Mouse (Mus musculus): Measurements from ENCODE around the gene Immp1l. TPM values are rescaled to one million over a fixed set of nuclear protein-coding genes. Genes with fewer than 3 reads are reported as not detected.

The Immp1l gene
- total and polyA plus RNA-seq, 3 experiments: 3.7 to 116 (median 33.3) TPM

DNA sequence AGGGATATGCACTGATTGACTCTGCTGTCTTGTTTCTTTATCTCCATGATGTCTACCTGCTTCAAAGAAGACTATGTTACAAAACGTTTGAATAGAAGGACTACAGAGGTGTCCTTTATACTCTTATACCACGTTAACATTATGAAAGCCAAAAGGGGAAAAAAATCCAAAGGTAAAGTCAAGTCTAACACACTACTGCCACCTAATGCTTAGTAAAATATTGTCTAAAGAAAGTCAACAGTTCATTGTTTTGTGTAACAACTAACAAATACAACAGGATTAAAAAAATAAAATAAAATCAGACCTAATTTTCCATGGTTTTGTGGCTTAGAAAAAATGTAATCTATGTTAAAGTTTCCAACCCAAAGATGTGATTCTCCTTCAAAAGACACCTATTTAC, 83.6 kb downstream of the Immp1l start:
- Histone ChIP-seq H3K4me1 (ENCODE audit: insufficient read depth, low read depth, low read length) (peaks cover 9% of the 10 kb centered on the region), H3K9me3 (replicated peaks) (no peaks in the 10 kb centered on the region), H3K4me3 (ENCODE audit: low read depth, low read length) (no peak overlapping the region), H3K36me3 (replicated peaks) (peaks cover 19% of the 10 kb centered on the region), H3K27me3 (ENCODE audit: insufficient read depth, low read length) (no peaks in the 10 kb centered on the region)
- no peak for ATAC-seq (ENCODE audit: extremely low read depth, insufficient number of reproducible peaks, low FRiP score, poor library complexity, severe bottlenecking)
- no peak for DNase-seq (ENCODE audit: low spot score)
- TF ChIP-seq POLR2AphosphoS5 (IDR thresholded peaks at IDR 0.05; ENCODE audit: insufficient replicate concordance, low read depth, low read length): no peak
- no peak for TF ChIP-seq CTCF (IDR thresholded peaks at IDR 0.05; ENCODE audit: low read depth, low read length)
- no peak for TF ChIP-seq GATA1 (IDR thresholded peaks at IDR 0.05; ENCODE audit: borderline replicate concordance, low read length)
- TF ChIP-seq GATA2 (IDR thresholded peaks at IDR 0.05; ENCODE audit: borderline replicate concordance, low read depth, low read length): no peak
- no peak for TF ChIP-seq TAL1 (conservative IDR thresholded peaks at IDR 0.05; ENCODE audit: low read depth, low read length)

DNA sequence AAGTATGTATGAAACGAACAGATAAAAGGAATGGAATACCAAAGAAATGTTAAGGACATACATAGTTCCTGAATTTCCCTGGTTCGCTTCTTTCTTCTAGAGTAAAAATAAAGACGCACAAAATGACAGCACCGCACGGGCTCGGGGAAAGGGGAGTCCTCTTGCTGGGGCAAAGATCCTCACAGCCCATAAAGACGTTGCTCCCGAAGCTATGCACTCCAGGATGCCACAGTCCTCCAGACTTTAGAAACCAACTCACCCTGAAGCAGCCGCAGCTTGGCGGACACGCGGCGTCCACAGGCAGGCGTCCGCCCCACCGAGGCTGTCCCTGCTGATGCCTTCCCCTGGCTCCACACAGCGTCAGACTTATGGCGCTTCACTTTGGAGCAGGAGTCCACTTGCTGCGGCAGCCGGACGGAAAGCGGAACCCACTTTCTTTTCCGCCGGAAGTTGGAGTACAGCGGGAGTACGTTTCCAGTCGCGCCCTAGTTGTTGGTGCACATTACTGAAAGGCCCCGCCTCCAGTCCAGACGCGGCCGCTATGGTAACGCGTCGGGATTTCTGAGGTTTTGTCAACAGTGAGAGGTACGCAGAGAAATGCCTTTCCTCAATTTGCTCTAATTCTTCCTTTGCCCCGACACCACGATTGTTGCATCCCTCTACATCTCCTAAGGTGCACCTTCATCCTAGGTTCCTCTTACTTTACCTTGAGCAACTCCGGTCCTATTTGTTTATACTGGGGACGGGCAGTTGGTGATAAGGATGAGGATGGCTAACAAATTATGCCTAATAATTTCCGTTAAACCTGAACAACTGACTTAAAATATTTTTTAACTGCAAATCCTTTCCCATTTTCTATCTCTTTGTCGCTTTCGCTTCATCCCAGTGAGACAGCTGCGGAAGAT, 98.6 kb downstream of the Immp1l start, which contains the start of gene Dnajc24:
Gene Dnajc24 (minus strand): TSS at position 715 of the 905 bp plus-strand sequence.
- no peaks in the 10 kb centered on the region for H3K9me3 ChIP-seq (replicated peaks)

DNA sequence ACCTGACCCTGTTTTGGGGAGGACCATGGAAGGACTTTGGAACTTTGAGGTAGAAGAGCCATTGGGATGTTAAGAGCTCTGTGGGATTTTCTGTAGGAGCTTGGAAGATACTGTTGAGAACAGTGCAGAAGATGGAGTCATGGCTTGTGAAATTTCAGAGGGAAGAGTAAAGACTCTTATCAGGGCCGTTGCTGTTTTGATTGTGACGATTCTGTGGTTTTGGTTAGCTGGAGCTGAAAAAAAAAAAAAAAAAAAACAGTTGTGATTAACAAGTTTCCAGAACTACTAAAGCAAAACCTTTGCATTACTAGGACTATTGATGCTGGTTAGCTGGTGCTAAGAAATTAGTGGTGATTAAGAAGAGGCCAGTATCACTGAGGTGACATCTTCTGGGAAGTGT, 104.0 kb downstream of the Immp1l start:
- ATAC-seq (ENCODE audit: extremely low read depth, insufficient number of reproducible peaks, low FRiP score, poor library complexity, severe bottlenecking) (no peak), DNase-seq (ENCODE audit: low spot score) (no peak)
- peaks cover 3% of the 10 kb centered on the region; the same call in 1 of the 2 replicates for H3K4me1 ChIP-seq (ENCODE audit: insufficient read depth, low read depth, low read length)
- no peaks in the 10 kb centered on the region for H3K36me3 ChIP-seq (replicated peaks)
- H3K9me3 ChIP-seq (replicated peaks): no peaks in the 10 kb centered on the region
- no peak for TF ChIP-seq GATA2 (IDR thresholded peaks at IDR 0.05; ENCODE audit: borderline replicate concordance, low read depth, low read length)
- no peak for TF ChIP-seq CTCF (IDR thresholded peaks at IDR 0.05; ENCODE audit: low read depth, low read length)
- no peak for TF ChIP-seq POLR2AphosphoS5 (IDR thresholded peaks at IDR 0.05; ENCODE audit: insufficient replicate concordance, low read depth, low read length)
- TF ChIP-seq GATA1 (IDR thresholded peaks at IDR 0.05; ENCODE audit: borderline replicate concordance, low read length): no peak
- TF ChIP-seq TAL1 (conservative IDR thresholded peaks at IDR 0.05; ENCODE audit: low read depth, low read length): no peak
- H3K27me3 ChIP-seq (ENCODE audit: insufficient read depth, low read length): peaks cover 2% of the 10 kb centered on the region; the same call in 1 of the 2 replicates
- H3K4me3 ChIP-seq (ENCODE audit: low read depth, low read length): no peak overlapping the region

More for the DNA sequence above, 98.6 kb downstream of the Immp1l start, which contains the start of gene Dnajc24:
- H3K4me1 ChIP-seq (ENCODE audit: insufficient read depth, low read depth, low read length): peaks cover 8% of the 10 kb centered on the region; the same call in 1 of the 2 replicates
- H3K27me3 ChIP-seq (ENCODE audit: insufficient read depth, low read length): no peaks in the 10 kb centered on the region; the same call in 1 of the 2 replicates
- peaks cover 11% of the 10 kb centered on the region for H3K36me3 ChIP-seq (replicated peaks)
- DNase-seq (ENCODE audit: low spot score) (peak; percentile 41), ATAC-seq (ENCODE audit: extremely low read depth, insufficient number of reproducible peaks, low FRiP score, poor library complexity, severe bottlenecking) (peak; percentile 96)
- TF ChIP-seq GATA1 (IDR thresholded peaks at IDR 0.05; ENCODE audit: borderline replicate concordance, low read length): no peak
- TF ChIP-seq POLR2AphosphoS5 (IDR thresholded peaks at IDR 0.05; ENCODE audit: insufficient replicate concordance, low read depth, low read length): no peak; the same call in 1 of the 2 replicates
- TF ChIP-seq TAL1 (conservative IDR thresholded peaks at IDR 0.05; ENCODE audit: low read depth, low read length): no peak
- TF ChIP-seq CTCF (IDR thresholded peaks at IDR 0.05; ENCODE audit: low read depth, low read length): no peak
- no peak for TF ChIP-seq GATA2 (IDR thresholded peaks at IDR 0.05; ENCODE audit: borderline replicate concordance, low read depth, low read length)
- H3K4me3 ChIP-seq (ENCODE audit: low read depth, low read length): peak within 1 kb of the TSS; percentile 87

Other genes starting within 250 kb of the Immp1l start
- gene Pax6, start 235.7 kb upstream of the Immp1l start, total RNA-seq (2014; fragmentation: Nextera tagmentation): 98.2 and 117 TPM in 2 replicates
- 67.3 and 71.0 TPM in 2 replicates for gene Pax6, start 235.7 kb upstream of the Immp1l start, total RNA-seq (2017)
- gene Pax6, start 235.7 kb upstream of the Immp1l start, polyA plus RNA-seq (2012): 36.4 and 37.9 TPM in 2 replicates
- 32.7 and 39.9 TPM in 2 replicates for gene Elp4, start 74 bp upstream of the Immp1l start, total RNA-seq (2014; fragmentation: Nextera tagmentation)
- gene Elp4, start 74 bp upstream of the Immp1l start, total RNA-seq (2017): 24.0 and 27.7 TPM in 2 replicates
- gene Elp4, start 74 bp upstream of the Immp1l start, polyA plus RNA-seq (2012): 4.4 and 5.4 TPM in 2 replicates
- 22.5 and 37.8 TPM in 2 replicates for gene Dnajc24, start 98.9 kb downstream of the Immp1l start, total RNA-seq (2014; fragmentation: Nextera tagmentation)
- gene Dnajc24, start 98.9 kb downstream of the Immp1l start, total RNA-seq (2017): 38.0 and 43.0 TPM in 2 replicates
- 23.8 and 29.8 TPM in 2 replicates for gene Dnajc24, start 98.9 kb downstream of the Immp1l start, polyA plus RNA-seq (2012)